Mouse (Mus musculus): Measurements from ENCODE around the gene Prom1. TPM values are rescaled to one million over a fixed set of nuclear protein-coding genes. Genes with fewer than 3 reads are reported as not detected.

The Prom1 gene
- polyA plus RNA-seq, 1 experiment from 2014 or later = 97.8 TPM

DNA sequence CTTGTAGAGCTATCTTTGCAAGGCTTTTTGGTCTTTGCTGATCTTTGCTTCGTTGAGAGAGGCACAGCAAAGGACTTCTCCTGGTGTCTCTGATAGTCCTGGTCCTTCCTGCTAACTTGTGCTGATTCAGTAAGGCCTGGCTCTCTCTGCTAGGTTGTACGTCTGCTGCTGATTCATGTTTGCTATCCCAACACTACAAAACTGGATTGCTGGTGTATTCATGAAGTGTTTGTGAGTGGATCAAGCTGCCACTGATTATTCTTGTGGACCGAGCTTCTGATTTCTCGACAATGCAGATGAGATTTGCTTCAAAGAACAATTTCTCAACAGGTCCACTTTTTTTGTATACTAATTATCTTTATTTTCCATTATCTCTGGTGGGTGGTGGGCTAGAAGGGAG lies 6.3 kb upstream of the Prom1 start:
- Histone ChIP-seq H3K36me3 (ENCODE audit: insufficient read depth, low read length) (no peaks in the 10 kb centered on the region), H3K27me3 (ENCODE audit: insufficient read depth, low read length) (no peaks in the 10 kb centered on the region), H3K9ac (replicated peaks; ENCODE audit: low read length) (no peak overlapping the region), H3K9me3 (ENCODE audit: low read length) (0 out of 2 replicates have a peak, but pooled peaks cover 4% of the 10 kb centered on the region), H3K4me1 (ENCODE audit: insufficient read depth, low read length) (peaks cover 7% of the 10 kb centered on the region; the same call in 1 of the 2 replicates), H3K27ac (ENCODE audit: low read length) (no peak overlapping the region), H3K4me2 (replicated peaks; ENCODE audit: low read depth, low read length) (no peak overlapping the region), H3K4me3 (ENCODE audit: low read length) (no peak overlapping the region)
- no peak for ATAC-seq (ENCODE audit: low FRiP score, low TSS enrichment)
- WGBS = 91% methylated on average over 4 of the region's 4 CpGs

DNA sequence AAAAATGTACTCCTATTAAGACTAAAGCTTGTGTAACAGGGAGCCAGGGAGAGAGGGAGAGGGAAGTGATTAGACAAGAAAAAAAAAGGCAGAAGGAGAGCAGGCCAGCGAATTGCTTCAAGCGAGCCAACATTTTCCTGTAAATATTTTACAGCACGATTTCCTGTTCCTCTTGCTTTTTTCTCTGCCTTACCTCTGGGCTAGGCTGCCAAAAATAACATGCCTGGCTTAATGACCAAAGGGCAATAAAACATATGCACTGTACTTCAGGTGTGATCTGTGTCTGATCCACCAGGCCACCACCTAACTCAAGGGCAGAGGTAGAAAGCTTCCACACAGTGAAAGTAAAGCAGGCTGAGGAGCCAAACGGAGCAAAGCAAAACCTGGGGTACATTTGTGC lies 3.4 kb upstream of the Prom1 start:
- no peak overlapping the region for H3K4me3 ChIP-seq (ENCODE audit: low read length)
- H3K9me3 ChIP-seq (ENCODE audit: low read length) = 0 out of 2 replicates have a peak, but pooled peaks cover 4% of the 10 kb centered on the region
- peak overlapping the region; percentile 22; the same call in 1 of the 2 replicates for H3K27ac ChIP-seq (ENCODE audit: low read length)
- ATAC-seq (ENCODE audit: low FRiP score, low TSS enrichment) = no peak
- H3K4me1 ChIP-seq (ENCODE audit: insufficient read depth, low read length) = peaks cover 16% of the 10 kb centered on the region; the same call in 1 of the 2 replicates
- WGBS = 35% methylated on average over 4 of the region's 4 CpGs
- H3K9ac ChIP-seq (replicated peaks; ENCODE audit: low read length) = no peak overlapping the region
- no peaks in the 10 kb centered on the region for H3K36me3 ChIP-seq (ENCODE audit: insufficient read depth, low read length)
- H3K27me3 ChIP-seq (ENCODE audit: insufficient read depth, low read length) = no peaks in the 10 kb centered on the region
- no peak overlapping the region for H3K4me2 ChIP-seq (replicated peaks; ENCODE audit: low read depth, low read length)

- H3K4me2 ChIP-seq (replicated peaks; ENCODE audit: low read depth, low read length) = no peak overlapping the region
- H3K27ac ChIP-seq (ENCODE audit: low read length) = peak overlapping the region; percentile 35; the same call in 1 of the 2 replicates
- no peak overlapping the region for H3K4me3 ChIP-seq (ENCODE audit: low read length)
- H3K9me3 ChIP-seq (ENCODE audit: low read length) = 0 out of 2 replicates have a peak, but pooled peaks cover 4% of the 10 kb centered on the region
- H3K36me3 ChIP-seq (ENCODE audit: insufficient read depth, low read length) = no peaks in the 10 kb centered on the region
- peaks cover 20% of the 10 kb centered on the region for H3K4me1 ChIP-seq (ENCODE audit: insufficient read depth, low read length)
- no peak overlapping the region for H3K9ac ChIP-seq (replicated peaks; ENCODE audit: low read length)
- WGBS = 58% methylated on average over 8 of the region's 8 CpGs
- H3K27me3 ChIP-seq (ENCODE audit: insufficient read depth, low read length) = no peaks in the 10 kb centered on the region
- no peak for ATAC-seq (ENCODE audit: low FRiP score, low TSS enrichment)
Measured at GRCm38 (mm10) chr5:44104686-44105085, 2.9 kb upstream of the Prom1 start.

DNA sequence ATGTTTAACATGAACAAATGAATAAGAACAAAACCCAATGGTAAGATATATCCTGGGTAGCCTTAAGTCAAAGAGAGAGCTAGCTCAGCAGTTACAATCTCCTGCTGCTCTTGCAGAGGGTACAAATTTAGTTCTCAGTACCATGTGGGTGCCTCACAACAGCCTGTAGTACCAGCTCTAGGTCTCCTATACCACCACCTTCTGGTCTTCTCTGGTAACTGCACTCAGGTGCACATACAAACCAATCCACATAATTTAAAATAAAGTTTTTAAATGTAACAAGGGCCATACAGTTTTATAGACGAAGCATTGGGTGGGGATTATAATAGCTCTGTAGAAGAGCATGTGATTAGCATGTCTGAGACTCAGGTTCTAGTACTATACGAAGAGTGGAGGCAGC lies 2.3 kb upstream of the Prom1 start:
- Histone ChIP-seq H3K9me3 (ENCODE audit: low read length) (0 out of 2 replicates have a peak, but pooled peaks cover 4% of the 10 kb centered on the region), H3K4me3 (ENCODE audit: low read length) (no peak overlapping the region), H3K27ac (ENCODE audit: low read length) (no peak overlapping the region), H3K4me1 (ENCODE audit: insufficient read depth, low read length) (peaks cover 25% of the 10 kb centered on the region), H3K9ac (replicated peaks; ENCODE audit: low read length) (no peak overlapping the region), H3K4me2 (replicated peaks; ENCODE audit: low read depth, low read length) (no peak overlapping the region), H3K36me3 (ENCODE audit: insufficient read depth, low read length) (no peaks in the 10 kb centered on the region), H3K27me3 (ENCODE audit: insufficient read depth, low read length) (no peaks in the 10 kb centered on the region)
- ATAC-seq (ENCODE audit: low FRiP score, low TSS enrichment) = no peak
- 91% methylated on average over 2 of the region's 2 CpGs for WGBS

GRCm38 (mm10) chr5:44103121-44103520 lies 1.3 kb upstream of the Prom1 start:
- Histone ChIP-seq H3K27me3 (ENCODE audit: insufficient read depth, low read length) (no peaks in the 10 kb centered on the region), H3K4me3 (ENCODE audit: low read length) (no peak overlapping the region), H3K9me3 (ENCODE audit: low read length) (0 out of 2 replicates have a peak, but pooled peaks cover 4% of the 10 kb centered on the region), H3K4me1 (ENCODE audit: insufficient read depth, low read length) (peaks cover 28% of the 10 kb centered on the region), H3K4me2 (replicated peaks; ENCODE audit: low read depth, low read length) (no peak overlapping the region), H3K9ac (replicated peaks; ENCODE audit: low read length) (no peak overlapping the region), H3K36me3 (ENCODE audit: insufficient read depth, low read length) (no peaks in the 10 kb centered on the region), H3K27ac (ENCODE audit: low read length) (no peak overlapping the region)
- ATAC-seq (ENCODE audit: low FRiP score, low TSS enrichment) = no peak
- WGBS = 79% methylated on average over 7 of the region's 7 CpGs

DNA sequence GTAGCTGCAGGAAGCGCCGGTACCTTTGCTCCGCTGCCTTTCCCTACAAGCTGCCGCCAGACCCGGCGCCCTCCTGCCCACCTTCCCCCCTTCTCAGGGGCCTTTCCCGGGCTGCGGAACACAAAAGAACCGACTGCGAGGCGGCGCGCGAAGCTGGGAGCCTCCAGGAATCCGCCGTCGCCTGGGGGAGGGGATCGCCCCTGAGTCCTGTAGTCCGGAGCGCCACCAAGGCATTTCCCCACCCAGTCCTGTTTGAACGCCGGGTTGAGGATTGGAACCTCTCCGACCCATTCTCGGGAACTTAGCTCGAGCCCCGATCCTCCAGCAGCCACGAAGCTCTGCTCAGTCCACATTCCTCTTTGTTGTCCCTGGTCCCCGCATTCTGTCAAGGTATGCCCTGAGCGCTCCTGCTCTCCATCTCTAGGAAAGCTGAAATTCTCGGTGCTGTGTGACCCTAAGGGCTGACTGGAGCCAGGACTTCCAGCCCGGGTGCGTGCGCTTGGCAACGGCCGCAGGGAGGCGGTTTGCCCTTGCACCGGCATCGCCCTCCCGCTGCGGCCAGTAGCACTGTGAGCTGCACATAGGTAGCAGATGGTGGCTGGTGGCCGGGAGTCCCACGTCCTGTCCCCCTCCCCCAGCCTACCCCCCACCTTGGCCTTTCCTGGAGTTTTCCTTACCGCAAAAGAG lies 1.1 kb downstream of the Prom1 start:
- ATAC-seq (ENCODE audit: low FRiP score, low TSS enrichment) = peak; percentile 79
- Histone ChIP-seq H3K4me1 (ENCODE audit: insufficient read depth, low read length) (peaks cover 28% of the 10 kb centered on the region), H3K4me2 (replicated peaks; ENCODE audit: low read depth, low read length) (peak overlapping the region; percentile 69), H3K9ac (replicated peaks; ENCODE audit: low read length) (peak overlapping the region; percentile 86), H3K27me3 (ENCODE audit: insufficient read depth, low read length) (no peaks in the 10 kb centered on the region), H3K4me3 (ENCODE audit: low read length) (peak overlapping the region; percentile 61), H3K9me3 (ENCODE audit: low read length) (no peaks in the 10 kb centered on the region), H3K27ac (ENCODE audit: low read length) (peak overlapping the region; percentile 86), H3K36me3 (ENCODE audit: insufficient read depth, low read length) (no peaks in the 10 kb centered on the region)
- under 1% methylated on average over 41 of the region's 43 CpGs for WGBS

- WGBS = 3% methylated on average over 12 of the region's 12 CpGs
- peak overlapping the region; percentile 69 for H3K4me2 ChIP-seq (replicated peaks; ENCODE audit: low read depth, low read length)
- peak overlapping the region; percentile 86 for H3K9ac ChIP-seq (replicated peaks; ENCODE audit: low read length)
- peak overlapping the region; percentile 86 for H3K27ac ChIP-seq (ENCODE audit: low read length)
- peaks cover 31% of the 10 kb centered on the region for H3K4me1 ChIP-seq (ENCODE audit: insufficient read depth, low read length)
- H3K36me3 ChIP-seq (ENCODE audit: insufficient read depth, low read length) = no peaks in the 10 kb centered on the region
- H3K9me3 ChIP-seq (ENCODE audit: low read length) = no peaks in the 10 kb centered on the region
- H3K27me3 ChIP-seq (ENCODE audit: insufficient read depth, low read length) = no peaks in the 10 kb centered on the region
- H3K4me3 ChIP-seq (ENCODE audit: low read length) = peak overlapping the region; percentile 61
- no peak for ATAC-seq (ENCODE audit: low FRiP score, low TSS enrichment)
Measured at GRCm38 (mm10) chr5:44100187-44100543, 1.7 kb downstream of the Prom1 start.

- WGBS = 83% methylated on average over 5 of the region's 5 CpGs
- H3K36me3 ChIP-seq (ENCODE audit: insufficient read depth, low read length) = peaks cover 16% of the 10 kb centered on the region
- no peak overlapping the region for H3K4me3 ChIP-seq (ENCODE audit: low read length)
- H3K27ac ChIP-seq (ENCODE audit: low read length) = no peak overlapping the region
- no peaks in the 10 kb centered on the region; the same call in 1 of the 2 replicates for H3K9me3 ChIP-seq (ENCODE audit: low read length)
- peaks cover 18% of the 10 kb centered on the region for H3K4me1 ChIP-seq (ENCODE audit: insufficient read depth, low read length)
- ATAC-seq (ENCODE audit: low FRiP score, low TSS enrichment) = no peak
- H3K9ac ChIP-seq (replicated peaks; ENCODE audit: low read length) = no peak overlapping the region
- H3K27me3 ChIP-seq (ENCODE audit: insufficient read depth, low read length) = no peaks in the 10 kb centered on the region
- H3K4me2 ChIP-seq (replicated peaks; ENCODE audit: low read depth, low read length) = no peak overlapping the region
Measured at GRCm38 (mm10) chr5:44096996-44097395, 4.8 kb downstream of the Prom1 start.

DNA sequence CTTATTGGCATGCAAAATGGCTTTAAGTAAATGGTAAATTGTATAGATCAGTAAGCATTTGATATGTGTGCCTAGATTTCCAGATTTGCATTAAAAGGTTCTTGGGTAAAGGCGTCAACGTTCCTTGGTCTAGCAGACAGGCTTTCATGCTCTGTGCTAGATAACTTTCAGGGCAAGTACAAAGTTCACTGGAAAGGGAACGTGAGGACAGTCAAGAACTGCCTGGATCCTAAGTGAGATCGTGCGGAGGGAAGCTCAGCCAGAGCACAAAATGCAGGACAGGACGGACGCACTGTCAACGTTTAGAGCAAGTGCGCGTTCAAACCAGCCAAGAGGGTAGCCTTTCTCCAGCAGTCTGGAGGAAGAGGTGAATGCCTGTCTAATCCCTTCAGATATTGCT lies 5.7 kb downstream of the Prom1 start:
- H3K9me3 ChIP-seq (ENCODE audit: low read length) = no peaks in the 10 kb centered on the region; the same call in 1 of the 2 replicates
- H3K27me3 ChIP-seq (ENCODE audit: insufficient read depth, low read length) = no peaks in the 10 kb centered on the region
- peaks cover 16% of the 10 kb centered on the region for H3K4me1 ChIP-seq (ENCODE audit: insufficient read depth, low read length)
- no peak for ATAC-seq (ENCODE audit: low FRiP score, low TSS enrichment)
- no peak overlapping the region for H3K27ac ChIP-seq (ENCODE audit: low read length)
- H3K4me2 ChIP-seq (replicated peaks; ENCODE audit: low read depth, low read length) = no peak overlapping the region
- 84% methylated on average over 10 of the region's 10 CpGs for WGBS
- H3K36me3 ChIP-seq (ENCODE audit: insufficient read depth, low read length) = peaks cover 25% of the 10 kb centered on the region
- no peak overlapping the region for H3K4me3 ChIP-seq (ENCODE audit: low read length)
- no peak overlapping the region for H3K9ac ChIP-seq (replicated peaks; ENCODE audit: low read length)

DNA sequence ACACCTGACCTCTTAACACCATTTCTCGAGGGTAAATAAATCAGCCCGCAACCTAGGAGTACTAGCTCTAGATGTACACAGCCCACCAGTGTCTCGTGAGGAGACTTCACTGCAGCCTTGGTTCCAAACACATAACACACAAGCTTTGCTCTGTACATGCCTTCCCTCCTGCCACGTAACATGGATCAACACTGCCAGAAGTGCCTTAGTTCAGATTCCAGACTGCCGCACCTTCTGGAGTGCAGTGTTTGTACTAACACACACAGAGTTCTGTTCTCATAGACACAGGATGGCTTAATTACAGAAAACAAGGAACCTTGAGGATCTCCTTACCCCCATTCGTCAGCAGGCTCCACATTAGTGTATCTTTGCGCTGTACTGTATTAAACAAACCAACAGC lies 6.1 kb downstream of the Prom1 start:
- Histone ChIP-seq H3K36me3 (ENCODE audit: insufficient read depth, low read length) (peaks cover 27% of the 10 kb centered on the region), H3K9ac (replicated peaks; ENCODE audit: low read length) (no peak overlapping the region), H3K27ac (ENCODE audit: low read length) (no peak overlapping the region), H3K4me3 (ENCODE audit: low read length) (no peak overlapping the region), H3K9me3 (ENCODE audit: low read length) (no peaks in the 10 kb centered on the region; the same call in 1 of the 2 replicates), H3K4me1 (ENCODE audit: insufficient read depth, low read length) (peaks cover 16% of the 10 kb centered on the region), H3K27me3 (ENCODE audit: insufficient read depth, low read length) (no peaks in the 10 kb centered on the region), H3K4me2 (replicated peaks; ENCODE audit: low read depth, low read length) (no peak overlapping the region)
- WGBS = 73% methylated on average over 7 of the region's 7 CpGs
- ATAC-seq (ENCODE audit: low FRiP score, low TSS enrichment) = no peak
